Mouse (Mus musculus) MEL-GATA-1-ER (cell line): ENCODE measurements around the gene N4bp1.
A peak's percentile ranks its signal among the peaks of the same experiment; 100 is the strongest.

Source experiments
- DNase-seq: peaks from one replicate; pipeline ENCODE4 v3.0.0-alpha.2; 2012; ENCODE audit warnings: low read depth; ENCODE audit errors: extremely low read depth

Gene N4bp1

GRCm38 (mm10) chr8:86884489-86885463 lies at the start of gene N4bp1:
Gene N4bp1 (minus strand): TSS chr8:86885258.
- DNase-seq = peak; percentile 79

- DNase-seq = no peak
Measured at GRCm38 (mm10) chr8:86934841-86935240, 49.8 kb upstream of the N4bp1 start.

GRCm38 (mm10) chr8:86934393-86934792 lies 49.3 kb upstream of the N4bp1 start:
- no peak for DNase-seq

- no peak for DNase-seq
Measured at GRCm38 (mm10) chr8:86933898-86934297, 48.8 kb upstream of the N4bp1 start.

GRCm38 (mm10) chr8:86926237-86926636 lies 41.2 kb upstream of the N4bp1 start:
- no peak for DNase-seq

- no peak for DNase-seq
Measured at GRCm38 (mm10) chr8:86923219-86923835, 38.3 kb upstream of the N4bp1 start.

GRCm38 (mm10) chr8:86922673-86923072 lies 37.6 kb upstream of the N4bp1 start:
- DNase-seq = no peak

GRCm38 (mm10) chr8:86922141-86922540 lies 37.1 kb upstream of the N4bp1 start:
- no peak for DNase-seq

- DNase-seq = peak; percentile 68
Measured at GRCm38 (mm10) chr8:86920996-86921395, 35.9 kb upstream of the N4bp1 start.

GRCm38 (mm10) chr8:86920455-86920854 lies 35.4 kb upstream of the N4bp1 start:
- no peak for DNase-seq

GRCm38 (mm10) chr8:86920024-86920423 lies 35.0 kb upstream of the N4bp1 start:
- DNase-seq = no peak

- DNase-seq = no peak
Measured at GRCm38 (mm10) chr8:86919262-86919661, 34.2 kb upstream of the N4bp1 start.

GRCm38 (mm10) chr8:86918093-86918492 lies 33.0 kb upstream of the N4bp1 start:
- DNase-seq = no peak

- no peak for DNase-seq
Measured at GRCm38 (mm10) chr8:86917689-86918088, 32.6 kb upstream of the N4bp1 start.

GRCm38 (mm10) chr8:86916369-86916768 lies 31.3 kb upstream of the N4bp1 start:
- no peak for DNase-seq

- DNase-seq = no peak
Measured at GRCm38 (mm10) chr8:86911136-86911535, 26.1 kb upstream of the N4bp1 start.

- no peak for DNase-seq
Measured at GRCm38 (mm10) chr8:86910250-86910649, 25.2 kb upstream of the N4bp1 start.

- peak; percentile 59 for DNase-seq
Measured at GRCm38 (mm10) chr8:86908536-86908935, 23.5 kb upstream of the N4bp1 start.

- no peak for DNase-seq
Measured at GRCm38 (mm10) chr8:86904911-86905310, 19.9 kb upstream of the N4bp1 start.

- DNase-seq = no peak
Measured at GRCm38 (mm10) chr8:86903104-86903503, 18.0 kb upstream of the N4bp1 start.

GRCm38 (mm10) chr8:86902656-86903055 lies 17.6 kb upstream of the N4bp1 start:
- no peak for DNase-seq

- DNase-seq = no peak
Measured at GRCm38 (mm10) chr8:86901972-86902371, 16.9 kb upstream of the N4bp1 start.
